Mouse (Mus musculus): ENCODE data around the gene Ddi2. TPM values are rescaled to one million over a fixed set of nuclear protein-coding genes. Genes with fewer than 3 reads are reported as not detected.

Gene Ddi2
- polyA plus RNA-seq, 1 experiment = 15.6 TPM

DNA sequence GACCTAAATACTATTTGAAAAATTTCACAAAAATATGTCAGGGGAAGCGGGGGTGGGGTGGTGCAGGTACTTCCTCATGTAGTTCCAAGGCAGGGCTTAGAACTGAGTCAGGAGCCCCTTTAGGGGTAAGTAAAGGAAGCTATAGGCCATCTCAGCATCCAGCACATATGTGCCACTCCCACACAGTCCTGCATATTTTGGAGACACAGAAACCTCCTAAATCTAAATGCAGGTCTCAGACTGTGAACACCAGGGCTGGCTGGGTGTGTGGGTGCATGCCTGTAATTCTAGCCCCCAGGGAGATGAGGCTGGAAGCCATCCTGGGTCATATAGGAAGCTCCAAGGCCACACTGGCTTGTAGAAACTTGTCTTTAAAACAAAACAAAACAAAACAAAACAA is 12.0 kb downstream of the Ddi2 start:
- H3K36me3 ChIP-seq (ENCODE audit: control insufficient read depth, insufficient read depth, low read length) = peaks cover 36% of the 10 kb centered on the region
- H3K4me1 ChIP-seq (replicated peaks; ENCODE audit: control insufficient read depth, insufficient read depth, low read length) = no peaks in the 10 kb centered on the region; the same call in 1 of the 2 replicates
- WGBS = 94% methylated on average over 1 of the region's 1 CpGs
- no peaks in the 10 kb centered on the region for H3K27me3 ChIP-seq (ENCODE audit: control insufficient read depth, insufficient read depth, low read length)
- H3K4me3 ChIP-seq (ENCODE audit: control insufficient read depth, insufficient read depth, low read length) = no peak overlapping the region
- DNase-seq = no peak
- TF ChIP-seq POLR2A (IDR thresholded peaks at IDR 0.05; ENCODE audit: control insufficient read depth, extremely low read depth, insufficient read depth, low read length, poor library complexity) (no peak), CTCF (IDR thresholded peaks at IDR 0.05; ENCODE audit: borderline replicate concordance, control insufficient read depth, extremely low read depth, insufficient read depth, low read length, poor library complexity) (no peak)
- no peak overlapping the region for H3K27ac ChIP-seq (ENCODE audit: control insufficient read depth, insufficient read depth, low read length)

DNA sequence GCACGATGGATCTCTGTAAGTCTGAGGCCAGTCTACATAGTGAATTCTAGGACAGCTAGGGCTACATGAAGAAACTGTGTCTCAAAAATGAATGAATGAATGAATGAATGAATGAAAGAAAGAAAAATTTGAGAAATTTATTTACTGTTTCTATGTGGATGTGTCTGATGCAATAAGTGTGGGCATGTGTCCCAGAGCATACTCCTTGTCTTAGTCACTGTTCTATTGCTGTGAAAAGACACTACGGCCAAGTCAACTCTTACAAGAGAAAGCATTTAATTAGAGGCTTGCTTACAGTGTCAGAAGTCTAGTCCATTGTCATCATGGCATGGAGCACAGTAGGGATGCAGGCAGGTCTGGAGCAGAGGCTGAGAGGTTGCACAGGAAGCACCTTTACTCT is 14.2 kb downstream of the Ddi2 start:
- no peaks in the 10 kb centered on the region; the same call in 1 of the 2 replicates for H3K4me1 ChIP-seq (replicated peaks; ENCODE audit: control insufficient read depth, insufficient read depth, low read length)
- no peak for DNase-seq
- H3K27me3 ChIP-seq (ENCODE audit: control insufficient read depth, insufficient read depth, low read length) = no peaks in the 10 kb centered on the region
- no peak overlapping the region for H3K27ac ChIP-seq (ENCODE audit: control insufficient read depth, insufficient read depth, low read length)
- peaks cover 57% of the 10 kb centered on the region for H3K36me3 ChIP-seq (ENCODE audit: control insufficient read depth, insufficient read depth, low read length)
- TF ChIP-seq POLR2A (IDR thresholded peaks at IDR 0.05; ENCODE audit: control insufficient read depth, extremely low read depth, insufficient read depth, low read length, poor library complexity) = no peak
- no peak for TF ChIP-seq CTCF (IDR thresholded peaks at IDR 0.05; ENCODE audit: borderline replicate concordance, control insufficient read depth, extremely low read depth, insufficient read depth, low read length, poor library complexity)
- H3K4me3 ChIP-seq (ENCODE audit: control insufficient read depth, insufficient read depth, low read length) = no peak overlapping the region
- 97% methylated on average over 2 of the region's 2 CpGs for WGBS

DNA sequence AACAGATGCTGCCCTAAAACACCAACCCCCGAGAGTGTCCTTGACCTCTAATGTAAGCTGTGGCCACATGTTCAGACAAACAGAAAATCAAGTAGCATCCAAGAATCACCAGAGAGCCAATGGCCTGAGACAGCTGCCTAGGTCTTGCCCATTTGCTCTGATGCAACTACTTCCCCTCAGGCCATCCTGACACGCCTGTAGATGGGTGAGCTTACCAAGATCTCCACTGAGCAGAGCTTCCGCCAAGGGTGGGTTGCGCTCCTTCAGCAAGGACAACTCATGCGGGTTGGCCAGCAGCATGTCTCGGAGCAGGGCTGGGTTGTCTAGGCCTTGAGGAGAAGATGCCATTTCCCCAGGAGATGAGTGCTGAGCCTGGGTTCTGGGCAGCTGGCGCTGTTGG is 15.2 kb downstream of the Ddi2 start:
- H3K36me3 ChIP-seq (ENCODE audit: control insufficient read depth, insufficient read depth, low read length) = peaks cover 64% of the 10 kb centered on the region
- TF ChIP-seq POLR2A (IDR thresholded peaks at IDR 0.05; ENCODE audit: control insufficient read depth, extremely low read depth, insufficient read depth, low read length, poor library complexity) = no peak
- TF ChIP-seq CTCF (IDR thresholded peaks at IDR 0.05; ENCODE audit: borderline replicate concordance, control insufficient read depth, extremely low read depth, insufficient read depth, low read length, poor library complexity) = no peak
- H3K27me3 ChIP-seq (ENCODE audit: control insufficient read depth, insufficient read depth, low read length) = no peaks in the 10 kb centered on the region

DNA sequence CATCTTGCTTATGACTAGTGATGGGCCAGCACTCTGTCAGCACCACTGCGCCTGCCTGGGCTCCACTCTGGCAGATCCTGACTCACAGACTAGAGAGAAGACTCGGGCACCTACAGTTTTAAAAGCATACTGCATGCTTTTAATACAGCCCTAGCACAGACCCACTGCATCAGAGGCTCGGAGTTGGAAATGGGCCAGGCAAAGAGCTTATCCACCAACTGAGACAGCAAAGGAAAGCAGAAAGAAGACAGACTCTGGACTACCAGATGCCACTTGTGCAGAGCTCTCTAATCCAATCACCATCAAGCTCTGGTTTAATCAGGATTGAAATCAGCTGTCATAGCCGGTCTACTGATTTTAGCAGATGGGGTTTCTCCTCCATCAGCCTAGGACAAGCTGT is 17.9 kb downstream of the Ddi2 start:
- TF ChIP-seq POLR2A (IDR thresholded peaks at IDR 0.05; ENCODE audit: control insufficient read depth, extremely low read depth, insufficient read depth, low read length, poor library complexity) (no peak), CTCF (IDR thresholded peaks at IDR 0.05; ENCODE audit: borderline replicate concordance, control insufficient read depth, extremely low read depth, insufficient read depth, low read length, poor library complexity) (no peak)
- WGBS = 95% methylated on average over 4 of the region's 4 CpGs

More for the DNA sequence above, 15.2 kb downstream of the Ddi2 start:
- WGBS = 96% methylated on average over 7 of the region's 7 CpGs
- no peak overlapping the region for H3K4me3 ChIP-seq (ENCODE audit: control insufficient read depth, insufficient read depth, low read length)
- H3K4me1 ChIP-seq (replicated peaks; ENCODE audit: control insufficient read depth, insufficient read depth, low read length) = no peaks in the 10 kb centered on the region
- H3K27ac ChIP-seq (ENCODE audit: control insufficient read depth, insufficient read depth, low read length) = no peak overlapping the region
- DNase-seq = no peak

DNA sequence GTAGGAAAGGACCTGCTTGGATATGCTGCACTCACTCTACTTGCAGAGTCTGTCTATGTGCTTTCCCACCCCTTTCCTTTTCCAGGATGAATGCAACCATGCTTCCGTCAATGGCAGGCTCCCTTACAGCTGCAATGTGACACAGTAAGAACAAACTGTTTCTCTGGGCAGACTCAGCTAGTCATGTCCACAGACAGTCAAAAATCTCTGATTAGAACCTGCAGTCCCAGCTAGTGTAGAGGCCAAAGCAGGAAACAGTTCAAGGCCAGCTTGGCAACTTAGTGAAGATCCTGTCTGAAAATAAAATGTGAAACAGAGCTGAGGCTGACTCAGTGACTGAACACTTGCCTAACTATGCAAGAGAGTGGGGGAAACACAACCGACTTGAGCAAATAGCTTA is 18.6 kb downstream of the Ddi2 start:
- no peak overlapping the region for H3K4me3 ChIP-seq (ENCODE audit: control insufficient read depth, insufficient read depth, low read length)
- DNase-seq = no peak
- H3K27ac ChIP-seq (ENCODE audit: control insufficient read depth, insufficient read depth, low read length) = no peak overlapping the region
- peaks cover 58% of the 10 kb centered on the region for H3K36me3 ChIP-seq (ENCODE audit: control insufficient read depth, insufficient read depth, low read length)
- TF ChIP-seq CTCF (IDR thresholded peaks at IDR 0.05; ENCODE audit: borderline replicate concordance, control insufficient read depth, extremely low read depth, insufficient read depth, low read length, poor library complexity) (no peak), POLR2A (IDR thresholded peaks at IDR 0.05; ENCODE audit: control insufficient read depth, extremely low read depth, insufficient read depth, low read length, poor library complexity) (no peak)
- no peaks in the 10 kb centered on the region for H3K4me1 ChIP-seq (replicated peaks; ENCODE audit: control insufficient read depth, insufficient read depth, low read length)
- H3K27me3 ChIP-seq (ENCODE audit: control insufficient read depth, insufficient read depth, low read length) = no peaks in the 10 kb centered on the region
- WGBS = 96% methylated on average over 2 of the region's 2 CpGs

More for the DNA sequence above, 17.9 kb downstream of the Ddi2 start:
- DNase-seq = no peak
- Histone ChIP-seq H3K4me3 (ENCODE audit: control insufficient read depth, insufficient read depth, low read length) (no peak overlapping the region), H3K27ac (ENCODE audit: control insufficient read depth, insufficient read depth, low read length) (no peak overlapping the region), H3K4me1 (replicated peaks; ENCODE audit: control insufficient read depth, insufficient read depth, low read length) (no peaks in the 10 kb centered on the region), H3K36me3 (ENCODE audit: control insufficient read depth, insufficient read depth, low read length) (peaks cover 58% of the 10 kb centered on the region), H3K27me3 (ENCODE audit: control insufficient read depth, insufficient read depth, low read length) (no peaks in the 10 kb centered on the region)

DNA sequence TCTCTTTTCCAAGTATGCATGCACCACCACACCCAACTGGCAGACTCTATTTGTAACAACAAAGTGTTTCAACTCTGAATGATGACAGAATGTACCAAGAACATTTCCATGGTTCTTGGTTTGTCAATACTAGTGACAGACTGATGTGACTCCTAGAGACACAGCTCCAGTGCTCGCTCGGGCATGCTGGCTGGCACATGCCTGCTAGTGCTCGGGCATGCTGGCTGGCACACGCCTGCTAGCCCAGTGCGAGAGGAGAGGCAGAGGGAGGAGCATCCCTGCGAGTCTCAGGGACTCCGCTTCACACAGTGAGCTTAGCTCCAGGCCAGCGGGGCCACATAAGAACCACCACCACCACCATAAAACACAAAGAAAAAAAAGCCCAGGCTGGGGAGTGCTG is 28.5 kb downstream of the Ddi2 start:
- no peak for DNase-seq
- no peak overlapping the region for H3K4me3 ChIP-seq (ENCODE audit: control insufficient read depth, insufficient read depth, low read length)
- H3K27me3 ChIP-seq (ENCODE audit: control insufficient read depth, insufficient read depth, low read length) = no peaks in the 10 kb centered on the region
- 96% methylated on average over 8 of the region's 8 CpGs for WGBS
- no peak for TF ChIP-seq CTCF (IDR thresholded peaks at IDR 0.05; ENCODE audit: borderline replicate concordance, control insufficient read depth, extremely low read depth, insufficient read depth, low read length, poor library complexity)
- TF ChIP-seq POLR2A (IDR thresholded peaks at IDR 0.05; ENCODE audit: control insufficient read depth, extremely low read depth, insufficient read depth, low read length, poor library complexity) = no peak
- H3K27ac ChIP-seq (ENCODE audit: control insufficient read depth, insufficient read depth, low read length) = no peak overlapping the region
- no peaks in the 10 kb centered on the region for H3K4me1 ChIP-seq (replicated peaks; ENCODE audit: control insufficient read depth, insufficient read depth, low read length)
- peaks cover 47% of the 10 kb centered on the region for H3K36me3 ChIP-seq (ENCODE audit: control insufficient read depth, insufficient read depth, low read length)

DNA sequence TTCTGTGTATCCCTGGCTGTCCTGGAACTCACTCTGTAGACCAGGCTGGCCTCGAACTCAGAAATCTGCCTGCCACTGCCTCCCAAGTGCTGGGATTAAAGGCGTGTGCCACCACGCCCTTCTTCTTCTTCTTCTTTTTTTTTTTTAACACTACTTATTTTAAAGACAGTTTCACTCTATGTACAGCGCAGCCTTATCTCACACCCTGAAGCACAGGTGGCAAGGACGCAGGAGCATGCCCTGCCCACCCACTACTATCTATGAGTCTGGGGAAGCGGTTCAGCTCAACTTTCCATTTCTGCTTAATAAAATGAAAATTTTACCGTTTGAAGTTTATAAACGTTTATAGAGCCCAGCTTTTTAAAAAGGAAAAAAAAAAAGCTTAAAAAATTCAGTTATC is 34.7 kb downstream of the Ddi2 start:
- no peak for DNase-seq
- WGBS = 94% methylated on average over 8 of the region's 8 CpGs
- TF ChIP-seq POLR2A (IDR thresholded peaks at IDR 0.05; ENCODE audit: control insufficient read depth, extremely low read depth, insufficient read depth, low read length, poor library complexity) (no peak), CTCF (IDR thresholded peaks at IDR 0.05; ENCODE audit: borderline replicate concordance, control insufficient read depth, extremely low read depth, insufficient read depth, low read length, poor library complexity) (no peak)
- Histone ChIP-seq H3K4me3 (ENCODE audit: control insufficient read depth, insufficient read depth, low read length) (no peak overlapping the region), H3K4me1 (replicated peaks; ENCODE audit: control insufficient read depth, insufficient read depth, low read length) (no peaks in the 10 kb centered on the region), H3K27me3 (ENCODE audit: control insufficient read depth, insufficient read depth, low read length) (no peaks in the 10 kb centered on the region), H3K36me3 (ENCODE audit: control insufficient read depth, insufficient read depth, low read length) (peaks cover 56% of the 10 kb centered on the region), H3K27ac (ENCODE audit: control insufficient read depth, insufficient read depth, low read length) (no peak overlapping the region)
